Mouse (Mus musculus) lung, embryonic 16.5 days (tissue): ENCODE measurements around the gene Cd79b. TPM values are rescaled to one million over a fixed set of nuclear protein-coding genes. Genes with fewer than 3 reads are reported as not detected.

Experiments
- ATAC-seq: fragments of 200-750 bp; cut with Nextera tagmentation; 2 replicates; pipeline ENCODE4 v1.8.0; 2017; ENCODE audit warnings: low read depth, mild to moderate bottlenecking, moderate library complexity
- H3K27ac ChIP-seq: fragments of 300-500 bp; sonication (generic); 2 replicates; pipeline ENCODE4 v1.5.1; 2014; ENCODE audit warnings: mild to moderate bottlenecking, control low read depth, low read length
- H3K27me3 ChIP-seq: fragments of 300-500 bp; sonication (generic); 2 replicates; pipeline ENCODE4 v1.6.1; 2014; ENCODE audit warnings: low read depth, low read length, mixed read lengths; ENCODE audit not compliant: control insufficient read depth, insufficient read depth
- H3K36me3 ChIP-seq: fragments of 300-500 bp; sonication (generic); 2 replicates; pipeline ENCODE4 v1.6.1; 2014; ENCODE audit warnings: low read length; ENCODE audit not compliant: control insufficient read depth, insufficient read depth
- H3K4me1 ChIP-seq: fragments of 300-500 bp; sonication (generic); replicated peaks from 2 replicates; pipeline ENCODE4 v1.6.1; 2014; ENCODE audit warnings: low read length, mixed read lengths; ENCODE audit not compliant: control insufficient read depth, insufficient read depth
- H3K4me2 ChIP-seq: fragments of 300-500 bp; sonication (generic); 2 replicates; pipeline ENCODE4 v1.6.1; 2014; ENCODE audit warnings: low read depth, low read length, control low read depth
- H3K4me3 ChIP-seq: fragments of 300-500 bp; sonication (generic); 2 replicates; pipeline ENCODE4 v1.5.1; 2014; ENCODE audit warnings: mild to moderate bottlenecking, low read length, control low read depth
- H3K9ac ChIP-seq: fragments of 300-500 bp; sonication (generic); 2 replicates; pipeline ENCODE4 v1.6.1; 2014; ENCODE audit warnings: low read length, control low read depth
- H3K9me3 ChIP-seq: fragments of 300-500 bp; sonication (generic); 2 replicates; pipeline ENCODE4 v1.6.1; 2016; ENCODE audit warnings: low read length; ENCODE audit not compliant: control insufficient read depth
- WGBS: fragments of 180-500 bp; shearing (Covaris S2); extraction: QIAGEN DNeasy Blood & Tissue Kit; methylation state at CpG from one replicate; pipeline ENCODE4 v1.1.7; 2014; 5-methylcytosine and 5-hydroxymethylcytosine counted together
- polyA plus RNA-seq: library from polyadenylated mRNA; unstranded; fragments of >200 nt; fragmentation: Nextera tagmentation; extraction: Ambion mirVana; gene quantifications from 2 replicates; pipeline ENCODE4 v1.2.1, GENCODE M21; 2015

The Cd79b gene
- polyA plus RNA-seq, 1 experiment from 2014 or later: 4.7 TPM

DNA sequence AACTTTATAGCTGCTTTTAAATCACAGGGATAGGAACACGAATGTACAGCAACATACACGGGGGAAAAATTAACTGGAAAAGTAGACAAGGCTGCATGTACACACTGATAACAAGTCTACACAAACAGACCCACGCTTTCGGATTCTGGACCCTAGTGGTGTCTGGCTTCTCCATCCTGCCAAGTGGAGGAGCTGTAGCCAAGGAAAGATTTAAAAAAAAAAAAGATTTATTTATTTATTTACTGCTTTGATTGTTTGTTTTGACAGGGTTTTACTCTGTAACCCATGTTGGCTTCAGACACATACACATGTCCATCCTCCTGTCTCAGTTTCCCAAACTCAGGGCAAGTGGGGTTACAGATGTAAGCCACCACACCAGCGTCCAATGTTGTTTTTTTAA, 7.1 kb downstream of the Cd79b start:
- Histone ChIP-seq H3K4me3 (no peak overlapping the region), H3K4me1 (no peaks in the 10 kb centered on the region), H3K27me3 (no peaks in the 10 kb centered on the region), H3K4me2 (no peak overlapping the region), H3K36me3 (no peaks in the 10 kb centered on the region), H3K27ac (no peak overlapping the region), H3K9ac (no peak overlapping the region), H3K9me3 (no peaks in the 10 kb centered on the region)
- 35% methylated on average over 5 of the region's 5 CpGs for WGBS
- ATAC-seq: no peak

DNA sequence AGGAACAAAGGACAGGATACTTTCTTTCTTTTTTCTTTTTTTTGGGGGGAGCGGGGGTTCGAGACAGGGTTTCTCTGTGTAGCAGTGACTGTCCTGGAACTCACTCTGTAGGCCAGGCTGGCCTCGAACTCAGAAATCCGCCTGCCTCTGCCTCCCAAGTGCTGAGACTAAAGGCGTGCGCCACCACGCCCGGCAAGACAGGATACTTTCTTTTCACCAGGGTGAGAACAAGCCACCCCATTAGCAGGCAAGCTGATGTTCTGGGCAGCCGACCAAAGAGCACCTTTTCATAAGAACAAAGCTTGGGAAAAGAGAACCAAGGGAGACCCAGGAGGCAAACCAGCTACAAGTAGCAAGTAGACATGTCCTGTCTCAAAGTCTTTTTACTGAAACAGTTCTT, 7.8 kb downstream of the Cd79b start:
- Histone ChIP-seq H3K9me3 (no peaks in the 10 kb centered on the region), H3K27me3 (no peaks in the 10 kb centered on the region), H3K4me1 (no peaks in the 10 kb centered on the region), H3K4me3 (no peak overlapping the region), H3K9ac (no peak overlapping the region), H3K27ac (no peak overlapping the region), H3K36me3 (no peaks in the 10 kb centered on the region), H3K4me2 (no peak overlapping the region)
- no peak for ATAC-seq
- 85% methylated on average over 9 of the region's 9 CpGs for WGBS

DNA sequence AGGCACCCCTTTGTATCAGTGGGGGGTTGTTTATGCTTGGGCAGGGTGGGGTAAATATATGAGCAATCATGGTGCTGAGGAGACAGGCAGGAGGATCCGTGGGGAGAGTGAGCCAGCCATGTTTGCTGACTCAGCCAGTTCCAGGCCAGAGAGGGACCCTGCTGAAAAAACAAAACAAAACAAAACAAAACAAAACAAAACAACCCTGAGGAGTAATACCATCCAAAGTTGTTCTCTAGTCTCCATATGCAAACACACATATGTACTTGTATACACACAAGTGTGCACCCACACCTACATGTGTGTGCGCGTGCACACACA, 8.5 kb downstream of the Cd79b start:
- no peaks in the 10 kb centered on the region for H3K4me1 ChIP-seq
- no peak overlapping the region for H3K4me2 ChIP-seq
- H3K4me3 ChIP-seq: no peak overlapping the region
- 80% methylated on average over 3 of the region's 3 CpGs for whole genome bisulfite sequencing
- no peaks in the 10 kb centered on the region for H3K9me3 ChIP-seq
- H3K27ac ChIP-seq: no peak overlapping the region
- no peak for ATAC-seq
- no peak overlapping the region for H3K9ac ChIP-seq
- no peaks in the 10 kb centered on the region for H3K27me3 ChIP-seq
- no peaks in the 10 kb centered on the region for H3K36me3 ChIP-seq

DNA sequence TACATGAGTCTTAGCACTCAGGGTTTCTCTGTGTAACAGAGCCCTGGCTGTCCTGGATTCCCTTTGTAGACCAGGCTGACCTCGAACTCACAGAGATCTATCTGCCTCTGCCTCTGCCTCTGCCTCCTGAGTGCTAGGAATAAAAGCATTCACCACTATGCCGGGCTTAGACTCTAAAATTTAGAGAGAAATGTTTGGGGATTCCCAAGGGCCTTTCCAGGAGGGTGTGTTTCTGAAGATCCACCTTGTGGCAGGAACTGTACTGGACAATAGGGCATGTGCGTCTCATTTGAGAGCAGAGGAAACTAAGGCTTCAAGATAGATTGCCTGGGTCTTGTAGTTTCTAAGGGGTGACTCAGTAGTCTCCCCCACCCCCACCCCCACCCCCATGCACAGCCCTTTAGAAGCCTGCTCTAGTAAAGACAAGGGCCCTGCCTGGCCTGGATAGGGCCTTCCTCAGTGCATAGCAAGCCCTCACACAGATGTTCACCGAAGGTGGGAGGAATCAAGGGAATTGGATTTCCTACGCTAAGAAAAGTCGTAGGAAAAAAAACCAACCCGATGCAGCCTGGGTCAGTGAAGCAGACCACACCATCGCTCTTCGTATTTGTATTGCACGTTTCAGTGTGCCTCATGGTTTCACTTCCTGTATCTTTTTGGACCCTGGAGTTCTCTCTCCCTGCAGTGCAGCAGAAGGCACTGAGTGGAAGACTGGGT, 9.1 kb downstream of the Cd79b start:
- no peak overlapping the region for H3K9ac ChIP-seq
- H3K4me1 ChIP-seq: no peaks in the 10 kb centered on the region
- 71% methylated on average over 10 of the region's 10 CpGs for WGBS
- H3K27ac ChIP-seq: no peak overlapping the region
- H3K4me2 ChIP-seq: no peak overlapping the region
- no peak overlapping the region for H3K4me3 ChIP-seq
- no peaks in the 10 kb centered on the region for H3K9me3 ChIP-seq
- ATAC-seq: no peak
- no peaks in the 10 kb centered on the region for H3K36me3 ChIP-seq
- H3K27me3 ChIP-seq: no peaks in the 10 kb centered on the region

DNA sequence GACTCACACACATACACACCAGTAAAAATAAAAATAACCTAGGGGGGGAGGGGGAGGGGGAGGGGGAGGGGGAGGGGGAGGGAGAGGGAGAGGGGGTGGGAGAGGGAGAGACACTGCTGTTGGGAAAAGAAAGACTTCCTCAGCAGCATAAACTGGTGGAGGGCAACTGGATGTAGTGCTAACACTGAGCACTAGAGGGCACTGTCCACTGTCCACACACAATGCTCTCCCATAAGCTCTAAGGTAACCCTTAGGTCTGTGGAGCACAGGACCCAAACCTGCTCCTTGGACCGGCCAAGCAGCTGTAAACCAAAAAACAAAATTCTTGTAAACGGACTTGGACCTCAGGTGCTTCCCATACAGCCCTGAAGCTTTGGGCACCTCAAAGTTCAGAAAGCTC, 11.9 kb downstream of the Cd79b start:
- Histone ChIP-seq H3K4me3 (no peak overlapping the region), H3K9me3 (no peaks in the 10 kb centered on the region), H3K27me3 (no peaks in the 10 kb centered on the region), H3K36me3 (no peaks in the 10 kb centered on the region), H3K4me1 (no peaks in the 10 kb centered on the region), H3K9ac (no peak overlapping the region), H3K27ac (no peak overlapping the region), H3K4me2 (no peak overlapping the region)
- peak; percentile 80 for ATAC-seq
- WGBS: 3% methylated on average over 2 of the region's 2 CpGs

DNA sequence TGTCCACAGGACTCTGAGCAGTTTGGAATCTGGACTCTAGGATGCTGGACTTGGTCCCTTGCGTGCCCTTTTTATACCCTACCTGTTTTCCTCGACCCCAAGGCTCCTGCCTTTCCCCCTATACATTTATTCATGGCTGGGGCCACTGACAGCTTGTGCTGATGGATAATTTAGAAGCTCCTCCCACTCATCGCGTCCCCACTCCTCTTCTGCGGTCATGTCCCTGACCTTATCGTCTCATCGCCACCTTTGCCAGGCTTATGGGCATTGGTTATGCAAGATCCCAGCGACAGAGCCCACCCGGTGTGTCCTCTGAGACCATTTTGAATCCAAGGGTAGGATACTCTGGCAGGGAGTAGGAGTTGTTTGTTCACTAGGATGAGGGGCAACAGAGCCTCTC, 12.8 kb downstream of the Cd79b start, which contains the start of gene Gh:
TSS of gene Gh (minus strand) at position 101 of the 400 bp plus-strand sequence.
- Histone ChIP-seq H3K4me3 (no peak within 1 kb of the TSS), H3K4me1 (no peaks in the 10 kb centered on the region), H3K27me3 (no peaks in the 10 kb centered on the region), H3K27ac (no peak within 1 kb of the TSS), H3K9ac (no peak within 1 kb of the TSS), H3K4me2 (no peak within 1 kb of the TSS), H3K36me3 (no peaks in the 10 kb centered on the region), H3K9me3 (no peaks in the 10 kb centered on the region)
- WGBS: 74% methylated on average over 9 of the region's 9 CpGs
- ATAC-seq: no peak

DNA sequence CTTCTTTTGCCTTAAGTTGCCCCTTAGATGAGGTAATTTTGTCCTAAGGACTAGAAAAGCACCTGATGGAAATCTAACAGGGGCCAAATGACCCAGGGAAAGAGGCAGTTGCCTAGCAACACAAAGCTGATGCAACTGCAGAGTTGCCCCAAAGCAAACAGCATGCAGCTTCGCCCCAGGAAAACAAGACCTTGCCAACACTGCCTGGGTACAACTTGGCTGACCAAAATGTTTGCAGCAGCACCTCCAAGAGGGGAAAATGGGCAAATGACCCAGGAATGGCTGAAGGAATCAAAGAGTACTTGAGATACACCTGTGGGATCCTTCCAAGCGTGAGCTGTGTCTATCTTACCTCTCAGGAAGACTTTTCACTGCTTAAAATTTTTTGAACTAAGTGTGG, 22.7 kb downstream of the Cd79b start:
- 81% methylated on average over 2 of the region's 2 CpGs for WGBS
- no peaks in the 10 kb centered on the region for H3K36me3 ChIP-seq
- H3K9me3 ChIP-seq: no peaks in the 10 kb centered on the region
- ATAC-seq: no peak
- 0 out of 2 replicates have a peak, but pooled peaks cover 4% of the 10 kb centered on the region for H3K4me1 ChIP-seq
- no peak overlapping the region for H3K9ac ChIP-seq
- no peak overlapping the region for H3K4me2 ChIP-seq
- H3K4me3 ChIP-seq: no peak overlapping the region
- H3K27ac ChIP-seq: no peak overlapping the region
- H3K27me3 ChIP-seq: no peaks in the 10 kb centered on the region

DNA sequence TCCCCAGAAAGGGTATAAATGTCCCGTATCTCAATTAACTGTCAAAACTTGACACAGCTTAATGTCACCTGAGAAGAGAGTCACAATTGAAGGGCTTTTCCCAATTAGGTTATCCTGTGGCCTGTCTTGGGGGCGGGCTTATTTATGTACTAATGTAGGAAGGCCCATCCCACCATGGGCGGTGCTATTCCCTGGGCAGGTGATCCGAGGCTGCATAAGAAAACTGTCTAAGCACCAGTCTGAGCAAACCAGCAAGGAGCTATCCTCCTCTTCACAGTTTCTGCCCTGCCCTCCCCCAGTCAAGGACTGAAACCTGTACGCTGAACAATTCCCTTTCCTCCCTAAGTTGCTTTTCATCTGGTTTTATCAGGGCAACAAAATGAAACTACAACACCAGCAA, 24.2 kb downstream of the Cd79b start:
- no peaks in the 10 kb centered on the region for H3K36me3 ChIP-seq
- H3K27ac ChIP-seq: no peak overlapping the region
- 0 out of 2 replicates have a peak, but pooled peaks cover 4% of the 10 kb centered on the region for H3K4me1 ChIP-seq
- no peaks in the 10 kb centered on the region for H3K27me3 ChIP-seq
- ATAC-seq: no peak
- H3K9ac ChIP-seq: no peak overlapping the region
- H3K4me3 ChIP-seq: no peak overlapping the region
- H3K9me3 ChIP-seq: no peaks in the 10 kb centered on the region
- H3K4me2 ChIP-seq: no peak overlapping the region
- 88% methylated on average over 5 of the region's 5 CpGs for WGBS

DNA sequence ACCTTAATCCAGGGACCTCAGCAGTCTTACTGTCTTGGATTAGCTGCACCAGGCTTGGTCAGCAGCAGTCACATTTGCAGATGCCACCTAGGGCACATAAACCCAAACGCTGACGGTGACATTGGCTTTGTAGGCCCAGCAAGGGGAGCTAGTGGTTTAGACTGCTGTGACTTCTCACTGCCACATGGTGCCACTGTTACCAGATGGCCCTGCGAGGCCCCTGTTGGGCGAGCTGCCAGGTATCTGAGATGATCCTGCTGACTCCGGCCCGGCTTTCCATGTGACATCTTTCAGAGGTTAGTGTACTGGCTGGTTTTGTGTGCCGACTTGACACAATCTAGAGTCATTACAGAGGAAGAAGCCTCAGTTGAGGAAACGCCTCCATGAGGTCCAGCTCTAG, 25.2 kb downstream of the Cd79b start:
- Histone ChIP-seq H3K4me3 (no peak overlapping the region), H3K27me3 (no peaks in the 10 kb centered on the region), H3K4me1 (0 out of 2 replicates have a peak, but pooled peaks cover 4% of the 10 kb centered on the region), H3K36me3 (no peaks in the 10 kb centered on the region), H3K27ac (no peak overlapping the region), H3K4me2 (no peak overlapping the region), H3K9ac (no peak overlapping the region), H3K9me3 (no peaks in the 10 kb centered on the region)
- WGBS: 44% methylated on average over 8 of the region's 8 CpGs
- ATAC-seq: no peak; the same call in 1 of the 2 replicates

DNA sequence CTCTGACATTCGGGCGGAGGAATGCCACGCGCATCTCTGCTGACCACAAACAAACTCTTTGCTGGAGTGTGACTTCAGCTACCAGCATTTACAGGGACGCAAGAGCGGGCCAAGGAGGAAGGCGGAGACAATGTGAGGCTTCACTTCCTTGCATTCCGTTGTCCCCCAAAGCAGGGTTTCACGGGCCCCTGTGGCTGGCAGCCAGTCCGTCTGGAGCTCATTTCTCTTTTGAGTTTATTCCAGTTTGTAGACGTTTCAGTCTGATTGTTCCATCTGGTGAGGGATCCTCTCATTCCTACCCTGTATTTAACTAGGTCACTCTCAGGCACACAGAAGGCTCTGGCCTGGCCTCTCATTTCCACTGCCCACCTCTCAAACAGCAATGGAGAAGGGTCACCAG, 27.6 kb downstream of the Cd79b start:
- H3K9ac ChIP-seq: no peak overlapping the region; the same call in 1 of the 2 replicates
- H3K4me3 ChIP-seq: no peak overlapping the region
- no peak for ATAC-seq
- 0 out of 2 replicates have a peak, but pooled peaks cover 4% of the 10 kb centered on the region for H3K4me1 ChIP-seq
- no peak overlapping the region for H3K4me2 ChIP-seq
- no peak overlapping the region for H3K27ac ChIP-seq
- WGBS: 47% methylated on average over 11 of the region's 11 CpGs
- no peaks in the 10 kb centered on the region for H3K9me3 ChIP-seq
- H3K27me3 ChIP-seq: no peaks in the 10 kb centered on the region
- no peaks in the 10 kb centered on the region for H3K36me3 ChIP-seq
